Mouse (Mus musculus): ENCODE measurements around the gene Nlrp3. TPM values are rescaled to one million over a fixed set of nuclear protein-coding genes. Genes with fewer than 3 reads are reported as not detected.
A peak's percentile ranks its signal among the peaks of the same experiment; 100 is the strongest.

Nlrp3 gene
- polyA plus RNA-seq, 1 experiment from 2014 or later, result 0.35 TPM

- no peak overlapping the region for H3K4me3 ChIP-seq (ENCODE audit: low read length)
- ATAC-seq, result no peak
- no peaks in the 10 kb centered on the region; the same call in 1 of the 2 replicates for H3K4me1 ChIP-seq (ENCODE audit: control insufficient read depth, insufficient read depth, low read length)
- H3K36me3 ChIP-seq (ENCODE audit: control insufficient read depth, insufficient read depth, low read length), result no peaks in the 10 kb centered on the region
- H3K9ac ChIP-seq (ENCODE audit: low read depth, low read length), result no peak overlapping the region
- H3K27ac ChIP-seq (ENCODE audit: low read length), result no peak overlapping the region
- H3K27me3 ChIP-seq (replicated peaks; ENCODE audit: control insufficient read depth, insufficient read depth, low read length), result no peaks in the 10 kb centered on the region
- H3K4me2 ChIP-seq (ENCODE audit: low read depth, low read length), result no peak overlapping the region
- WGBS, result 86% methylated on average over 3 of the region's 3 CpGs
- H3K9me3 ChIP-seq (ENCODE audit: control insufficient read depth, low read length), result no peaks in the 10 kb centered on the region
Measured at GRCm38 (mm10) chr11:59513556-59513955, 27.8 kb upstream of the Nlrp3 start.

GRCm38 (mm10) chr11:59514381-59514780 is 27.0 kb upstream of the Nlrp3 start:
- Histone ChIP-seq H3K27ac (ENCODE audit: low read length) (no peak overlapping the region), H3K27me3 (replicated peaks; ENCODE audit: control insufficient read depth, insufficient read depth, low read length) (no peaks in the 10 kb centered on the region), H3K9me3 (ENCODE audit: control insufficient read depth, low read length) (no peaks in the 10 kb centered on the region), H3K4me1 (ENCODE audit: control insufficient read depth, insufficient read depth, low read length) (no peaks in the 10 kb centered on the region; the same call in 1 of the 2 replicates), H3K4me2 (ENCODE audit: low read depth, low read length) (no peak overlapping the region), H3K36me3 (ENCODE audit: control insufficient read depth, insufficient read depth, low read length) (no peaks in the 10 kb centered on the region), H3K4me3 (ENCODE audit: low read length) (no peak overlapping the region), H3K9ac (ENCODE audit: low read depth, low read length) (no peak overlapping the region)
- WGBS, result 70% methylated on average over 6 of the region's 6 CpGs
- no peak for ATAC-seq

DNA sequence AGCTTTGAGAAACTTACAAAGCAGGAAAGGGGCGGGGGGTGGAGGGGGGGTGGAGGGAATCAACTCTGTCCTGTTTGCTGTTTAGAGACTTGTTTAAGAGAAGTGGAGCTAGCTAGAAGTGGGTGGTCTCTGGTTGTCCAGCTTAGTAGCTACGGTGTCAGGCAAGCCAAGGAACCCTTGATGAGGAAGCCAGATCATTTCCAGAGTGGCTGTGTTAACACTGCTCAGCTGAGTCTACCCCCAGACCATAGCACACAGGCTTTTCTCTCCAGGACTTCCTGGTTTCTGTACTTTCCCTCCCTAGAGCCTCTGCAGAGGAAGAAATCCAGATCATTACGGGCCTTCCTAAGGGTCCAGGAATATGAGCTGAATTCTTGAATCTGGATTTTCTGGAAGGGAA is 26.6 kb upstream of the Nlrp3 start:
- 0 out of 2 replicates have a peak overlapping the region, but pooled peaks have one; percentile 17 for H3K27ac ChIP-seq (ENCODE audit: low read length)
- ATAC-seq, result no peak
- 53% methylated on average over 3 of the region's 3 CpGs for WGBS

DNA sequence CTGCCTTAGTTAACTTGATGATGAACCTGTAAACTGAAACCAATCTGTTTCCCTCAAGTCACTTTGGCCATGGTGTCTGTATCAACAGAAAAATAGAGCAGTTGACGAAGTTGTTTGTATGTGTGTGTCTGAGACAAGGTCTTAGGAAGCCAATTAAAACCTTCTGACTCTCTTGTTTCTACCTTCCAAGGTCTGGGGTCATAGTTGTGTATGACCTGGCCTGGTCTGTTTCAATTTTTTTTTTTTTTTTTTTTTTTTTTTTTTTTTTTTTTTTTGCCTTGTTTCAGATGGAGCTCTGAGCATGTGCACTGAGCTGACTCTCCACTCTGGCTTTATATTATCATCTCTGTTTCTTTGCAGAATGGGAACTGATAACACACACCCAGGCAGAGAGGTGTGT is 23.9 kb upstream of the Nlrp3 start:
- Histone ChIP-seq H3K4me3 (ENCODE audit: low read length) (no peak overlapping the region), H3K9ac (ENCODE audit: low read depth, low read length) (no peak overlapping the region), H3K27me3 (replicated peaks; ENCODE audit: control insufficient read depth, insufficient read depth, low read length) (no peaks in the 10 kb centered on the region), H3K36me3 (ENCODE audit: control insufficient read depth, insufficient read depth, low read length) (no peaks in the 10 kb centered on the region), H3K4me1 (ENCODE audit: control insufficient read depth, insufficient read depth, low read length) (peaks cover 4% of the 10 kb centered on the region), H3K27ac (ENCODE audit: low read length) (no peak overlapping the region), H3K4me2 (ENCODE audit: low read depth, low read length) (no peak overlapping the region), H3K9me3 (ENCODE audit: control insufficient read depth, low read length) (no peaks in the 10 kb centered on the region)
- ATAC-seq, result no peak
- WGBS, result 97% methylated on average over 1 of the region's 1 CpGs

More for the DNA sequence above, 26.6 kb upstream of the Nlrp3 start:
- Histone ChIP-seq H3K27me3 (replicated peaks; ENCODE audit: control insufficient read depth, insufficient read depth, low read length) (no peaks in the 10 kb centered on the region), H3K4me3 (ENCODE audit: low read length) (no peak overlapping the region), H3K36me3 (ENCODE audit: control insufficient read depth, insufficient read depth, low read length) (no peaks in the 10 kb centered on the region), H3K4me1 (ENCODE audit: control insufficient read depth, insufficient read depth, low read length) (peaks cover 3% of the 10 kb centered on the region), H3K9ac (ENCODE audit: low read depth, low read length) (no peak overlapping the region), H3K4me2 (ENCODE audit: low read depth, low read length) (no peak overlapping the region), H3K9me3 (ENCODE audit: control insufficient read depth, low read length) (no peaks in the 10 kb centered on the region)

DNA sequence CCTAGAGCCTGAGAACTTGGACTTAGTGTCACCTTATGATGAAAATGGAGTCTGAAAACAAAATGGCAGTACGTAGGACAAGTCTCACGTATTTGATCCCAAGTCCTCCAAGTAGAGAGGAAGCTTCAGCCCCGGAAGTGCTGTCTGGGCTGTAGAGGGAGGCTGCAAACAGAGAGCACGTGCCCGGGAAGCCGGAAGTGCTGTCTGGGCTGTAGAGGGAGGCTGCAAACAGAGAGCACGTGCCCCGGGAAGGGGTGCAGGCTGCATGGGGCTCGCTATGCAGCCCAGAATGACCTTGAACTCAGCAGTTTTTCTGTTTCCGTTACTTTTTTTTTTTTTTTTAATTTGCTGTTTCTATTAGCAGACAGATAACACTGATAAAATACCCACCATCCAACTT is 23.1 kb upstream of the Nlrp3 start:
- 48% methylated on average over 10 of the region's 10 CpGs for WGBS
- H3K27me3 ChIP-seq (replicated peaks; ENCODE audit: control insufficient read depth, insufficient read depth, low read length), result no peaks in the 10 kb centered on the region
- no peak overlapping the region for H3K4me2 ChIP-seq (ENCODE audit: low read depth, low read length)
- H3K4me1 ChIP-seq (ENCODE audit: control insufficient read depth, insufficient read depth, low read length), result peaks cover 4% of the 10 kb centered on the region
- no peaks in the 10 kb centered on the region for H3K36me3 ChIP-seq (ENCODE audit: control insufficient read depth, insufficient read depth, low read length)
- no peak overlapping the region for H3K27ac ChIP-seq (ENCODE audit: low read length)
- no peaks in the 10 kb centered on the region for H3K9me3 ChIP-seq (ENCODE audit: control insufficient read depth, low read length)
- H3K4me3 ChIP-seq (ENCODE audit: low read length), result no peak overlapping the region
- peak; percentile 52; the same call in 1 of the 2 replicates for ATAC-seq
- no peak overlapping the region for H3K9ac ChIP-seq (ENCODE audit: low read depth, low read length)

DNA sequence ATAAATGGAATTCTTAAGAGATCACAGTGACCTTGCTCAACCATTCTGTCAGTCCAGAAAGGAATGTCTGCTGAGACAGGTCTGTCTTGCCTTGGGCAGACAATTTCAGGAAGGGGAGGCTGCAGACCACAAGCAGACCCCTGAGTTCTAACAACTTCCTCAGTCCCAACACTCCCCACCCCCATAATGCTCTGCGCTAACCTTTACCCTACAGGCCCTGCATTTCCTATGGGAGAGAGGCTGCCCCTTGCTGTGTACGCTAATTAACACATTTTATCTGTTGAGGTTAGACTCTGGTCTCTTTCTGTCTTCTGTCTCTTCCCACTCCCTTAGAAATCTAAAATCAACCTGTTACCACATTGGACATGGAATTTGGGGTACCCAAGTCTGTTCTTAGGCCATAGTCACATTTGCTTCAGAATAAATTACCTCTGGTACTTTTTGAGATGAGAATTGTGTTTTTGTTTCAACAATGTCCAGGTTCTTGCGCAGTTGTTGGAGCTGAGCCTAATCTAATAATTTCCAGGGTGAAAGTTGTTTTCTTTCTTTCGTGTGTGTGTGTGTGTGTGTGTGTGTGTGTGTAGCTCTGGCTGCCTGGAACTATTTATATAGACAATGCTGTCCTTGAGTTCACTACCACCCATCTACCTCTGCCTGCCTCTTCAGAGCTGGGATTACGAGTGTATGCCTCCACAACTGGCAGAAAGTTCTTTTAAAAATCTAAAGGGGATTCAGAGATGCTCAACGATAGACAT is 21.4 kb upstream of the Nlrp3 start:
- WGBS, result 63% methylated on average over 6 of the region's 6 CpGs
- Histone ChIP-seq H3K9me3 (ENCODE audit: control insufficient read depth, low read length) (peaks cover 3% of the 10 kb centered on the region; the same call in 1 of the 2 replicates), H3K4me1 (ENCODE audit: control insufficient read depth, insufficient read depth, low read length) (peaks cover 4% of the 10 kb centered on the region), H3K27me3 (replicated peaks; ENCODE audit: control insufficient read depth, insufficient read depth, low read length) (no peaks in the 10 kb centered on the region), H3K9ac (ENCODE audit: low read depth, low read length) (no peak overlapping the region), H3K4me2 (ENCODE audit: low read depth, low read length) (no peak overlapping the region), H3K4me3 (ENCODE audit: low read length) (no peak overlapping the region), H3K27ac (ENCODE audit: low read length) (no peak overlapping the region), H3K36me3 (ENCODE audit: control insufficient read depth, insufficient read depth, low read length) (no peaks in the 10 kb centered on the region)
- 0 out of 2 replicates have a peak, but pooled peaks have one; percentile 40 for ATAC-seq

DNA sequence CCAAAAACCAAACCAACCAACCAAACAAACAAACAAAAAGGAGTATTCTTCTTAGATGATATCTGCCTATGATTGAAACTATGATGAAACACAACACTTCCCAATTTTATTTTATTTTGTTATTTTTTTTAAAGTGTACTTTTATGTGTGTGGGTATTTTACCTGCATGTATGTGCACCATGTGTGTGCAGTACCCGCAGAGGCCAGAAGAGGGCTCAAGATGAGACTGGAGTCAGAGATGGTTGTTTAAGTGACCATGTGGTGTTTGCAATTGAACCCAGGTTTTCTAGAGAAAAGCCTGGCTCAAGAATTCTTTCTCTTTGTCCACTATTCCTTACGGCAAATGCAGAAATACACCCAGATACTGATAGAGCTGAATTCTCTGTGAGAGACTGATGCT is 17.2 kb upstream of the Nlrp3 start:
- Histone ChIP-seq H3K4me2 (ENCODE audit: low read depth, low read length) (no peak overlapping the region), H3K9ac (ENCODE audit: low read depth, low read length) (no peak overlapping the region), H3K4me1 (ENCODE audit: control insufficient read depth, insufficient read depth, low read length) (peaks cover 4% of the 10 kb centered on the region; the same call in 1 of the 2 replicates), H3K27me3 (replicated peaks; ENCODE audit: control insufficient read depth, insufficient read depth, low read length) (no peaks in the 10 kb centered on the region), H3K9me3 (ENCODE audit: control insufficient read depth, low read length) (peaks cover 3% of the 10 kb centered on the region; the same call in 1 of the 2 replicates), H3K27ac (ENCODE audit: low read length) (no peak overlapping the region), H3K4me3 (ENCODE audit: low read length) (no peak overlapping the region), H3K36me3 (ENCODE audit: control insufficient read depth, insufficient read depth, low read length) (no peaks in the 10 kb centered on the region)
- WGBS, result 95% methylated on average over 2 of the region's 2 CpGs
- ATAC-seq, result no peak

DNA sequence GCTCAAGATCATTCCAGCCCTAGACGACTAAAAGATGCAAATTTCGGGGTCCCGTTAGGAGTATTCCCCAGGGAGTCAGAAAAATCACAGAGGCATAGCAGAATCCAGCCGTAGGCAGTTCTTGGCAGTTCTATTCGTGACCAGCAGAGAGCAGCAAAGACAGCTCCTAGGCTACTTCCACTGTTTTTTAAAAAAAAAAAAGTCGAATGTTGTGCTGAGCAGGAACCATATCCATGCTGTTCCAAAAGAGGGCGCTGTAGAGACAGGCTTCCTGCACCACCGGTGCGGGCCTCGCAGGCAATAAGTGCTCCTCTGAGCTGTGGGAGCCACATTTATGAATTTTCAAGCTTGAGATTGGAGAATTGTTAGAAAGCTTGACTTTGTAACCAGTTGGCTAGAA is 16.1 kb upstream of the Nlrp3 start:
- no peak for ATAC-seq
- no peaks in the 10 kb centered on the region for H3K27me3 ChIP-seq (replicated peaks; ENCODE audit: control insufficient read depth, insufficient read depth, low read length)
- peaks cover 3% of the 10 kb centered on the region; the same call in 1 of the 2 replicates for H3K9me3 ChIP-seq (ENCODE audit: control insufficient read depth, low read length)
- WGBS, result 12% methylated on average over 10 of the region's 10 CpGs
- no peak overlapping the region for H3K27ac ChIP-seq (ENCODE audit: low read length)
- H3K4me2 ChIP-seq (ENCODE audit: low read depth, low read length), result no peak overlapping the region
- no peaks in the 10 kb centered on the region for H3K36me3 ChIP-seq (ENCODE audit: control insufficient read depth, insufficient read depth, low read length)
- H3K4me1 ChIP-seq (ENCODE audit: control insufficient read depth, insufficient read depth, low read length), result no peaks in the 10 kb centered on the region
- no peak overlapping the region for H3K4me3 ChIP-seq (ENCODE audit: low read length)
- H3K9ac ChIP-seq (ENCODE audit: low read depth, low read length), result no peak overlapping the region

DNA sequence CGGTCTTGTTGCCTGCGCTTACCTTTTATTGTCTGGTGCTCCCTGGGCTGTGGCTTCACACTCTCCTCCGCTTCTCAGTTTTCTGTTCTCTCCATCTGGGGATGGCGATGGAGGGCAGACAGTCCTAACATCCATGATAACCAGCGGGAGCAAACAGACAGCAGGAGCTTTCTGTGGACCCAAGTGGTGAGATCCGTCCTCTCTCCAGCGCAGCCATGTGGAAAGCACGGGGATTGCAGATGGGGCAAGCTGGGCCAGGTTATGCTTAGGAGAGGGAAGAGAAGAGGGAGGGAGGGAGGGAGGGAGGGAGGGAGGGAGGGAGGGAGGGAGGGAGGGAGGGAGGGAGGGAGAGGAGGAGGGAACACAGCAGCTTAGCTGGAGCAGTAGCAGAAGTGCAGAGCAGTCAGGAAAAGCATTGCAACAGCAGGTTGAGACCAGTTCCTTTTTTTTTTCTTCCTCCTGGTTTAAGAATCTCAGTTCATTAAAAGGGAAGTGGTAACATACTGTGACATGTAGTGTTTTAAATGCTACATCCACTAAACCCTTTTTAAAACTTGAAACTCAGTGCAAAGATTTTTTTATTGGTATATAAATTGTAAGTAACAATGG is 14.8 kb upstream of the Nlrp3 start, which contains the start of gene Zkscan17:
Gene Zkscan17 (minus strand): TSS at position 280 of the 609 bp plus-strand sequence.
- H3K9ac ChIP-seq (ENCODE audit: low read depth, low read length), result no peak within 1 kb of the TSS
- no peaks in the 10 kb centered on the region for H3K36me3 ChIP-seq (ENCODE audit: control insufficient read depth, insufficient read depth, low read length)
- WGBS, result 42% methylated on average over 8 of the region's 8 CpGs
- H3K9me3 ChIP-seq (ENCODE audit: control insufficient read depth, low read length), result peaks cover 3% of the 10 kb centered on the region; the same call in 1 of the 2 replicates
- H3K4me1 ChIP-seq (ENCODE audit: control insufficient read depth, insufficient read depth, low read length), result no peaks in the 10 kb centered on the region
- no peaks in the 10 kb centered on the region for H3K27me3 ChIP-seq (replicated peaks; ENCODE audit: control insufficient read depth, insufficient read depth, low read length)
- H3K4me3 ChIP-seq (ENCODE audit: low read length), result no peak within 1 kb of the TSS
- no peak within 1 kb of the TSS for H3K4me2 ChIP-seq (ENCODE audit: low read depth, low read length)
- H3K27ac ChIP-seq (ENCODE audit: low read length), result no peak within 1 kb of the TSS
- no peak for ATAC-seq

Measured in intestine, embryonic 16.5 days (tissue).